Mouse (Mus musculus) neural tube, embryonic 12.5 days (tissue): Measurements from ENCODE around the gene Nhs. TPM values are rescaled to one million over a fixed set of nuclear protein-coding genes. Genes with fewer than 3 reads are reported as not detected.

Experiments
- ATAC-seq: fragments of 200-750 bp; cut with Nextera tagmentation; 2 replicates; pipeline ENCODE4 v1.8.0; 2017; ENCODE audit warnings: low read depth, mild to moderate bottlenecking, moderate TSS enrichment, moderate library complexity; ENCODE audit not compliant: low FRiP score
- H3K27ac ChIP-seq: fragments of 300-500 bp; sonication (generic); 2 replicates; pipeline ENCODE4 v1.5.1; 2016
- H3K27me3 ChIP-seq: fragments of 300-500 bp; sonication (generic); replicated peaks from 2 replicates; pipeline ENCODE4 v1.6.1; 2016; ENCODE audit warnings: mild to moderate bottlenecking
- H3K36me3 ChIP-seq: fragments of 300-500 bp; sonication (generic); 2 replicates; pipeline ENCODE4 v1.6.1; 2016; ENCODE audit warnings: mild to moderate bottlenecking
- H3K4me1 ChIP-seq: fragments of 300-500 bp; sonication (generic); 2 replicates; pipeline ENCODE4 v1.6.1; 2016
- H3K4me2 ChIP-seq: fragments of 300-500 bp; sonication (generic); replicated peaks from 2 replicates; pipeline ENCODE4 v1.6.1; 2016; ENCODE audit warnings: mild to moderate bottlenecking
- H3K4me3 ChIP-seq: fragments of 300-500 bp; sonication (generic); 2 replicates; pipeline ENCODE4 v1.5.1; 2016
- H3K9ac ChIP-seq: fragments of 300-500 bp; sonication (generic); 2 replicates; pipeline ENCODE4 v1.6.1; 2016; ENCODE audit warnings: mild to moderate bottlenecking
- H3K9me3 ChIP-seq: fragments of 300-500 bp; sonication (generic); 2 replicates; pipeline ENCODE4 v1.6.1; 2016; ENCODE audit warnings: mild to moderate bottlenecking
- WGBS: fragments of 180-500 bp; shearing (Covaris S2); methylation state at CpG from one replicate; pipeline ENCODE4 v1.1.7; 2016; 5-methylcytosine and 5-hydroxymethylcytosine counted together
- polyA plus RNA-seq: library from polyadenylated mRNA; unstranded; fragments of >200 nt; fragmentation: Nextera tagmentation; extraction: Ambion mirVana; gene quantifications from 2 replicates; pipeline ENCODE4 v1.2.1, GENCODE M21; 2016

Gene Nhs
- polyA plus RNA-seq, 1 experiment from 2014 or later = 2.1 TPM

GRCm38 (mm10) chrX:161922655-161923054 is 236.9 kb downstream of the Nhs start:
- WGBS = 92% methylated on average over 2 of the region's 2 CpGs
- H3K27me3 ChIP-seq = 0 out of 2 replicates have a peak, but pooled peaks cover 8% of the 10 kb centered on the region
- ATAC-seq = no peak
- H3K9ac ChIP-seq = no peak overlapping the region
- no peaks in the 10 kb centered on the region for H3K36me3 ChIP-seq
- H3K4me3 ChIP-seq = no peak overlapping the region
- H3K4me1 ChIP-seq = no peaks in the 10 kb centered on the region
- no peak overlapping the region for H3K27ac ChIP-seq
- H3K9me3 ChIP-seq = no peaks in the 10 kb centered on the region
- H3K4me2 ChIP-seq = no peak overlapping the region

- Histone ChIP-seq H3K4me3 (no peak overlapping the region), H3K4me1 (no peaks in the 10 kb centered on the region), H3K27me3 (0 out of 2 replicates have a peak, but pooled peaks cover 6% of the 10 kb centered on the region), H3K9ac (no peak overlapping the region), H3K36me3 (no peaks in the 10 kb centered on the region), H3K9me3 (no peaks in the 10 kb centered on the region), H3K27ac (no peak overlapping the region), H3K4me2 (no peak overlapping the region)
- ATAC-seq = no peak
- WGBS = 63% methylated on average over 1 of the region's 1 CpGs
Measured at GRCm38 (mm10) chrX:161921581-161921980, 237.9 kb downstream of the Nhs start.

- peaks cover 31% of the 10 kb centered on the region for H3K27me3 ChIP-seq
- no peak overlapping the region for H3K9ac ChIP-seq
- H3K36me3 ChIP-seq = no peaks in the 10 kb centered on the region
- no peaks in the 10 kb centered on the region for H3K9me3 ChIP-seq
- H3K27ac ChIP-seq = no peak overlapping the region
- H3K4me2 ChIP-seq = no peak overlapping the region
- H3K4me3 ChIP-seq = no peak overlapping the region
- no peak for ATAC-seq
- no peaks in the 10 kb centered on the region for H3K4me1 ChIP-seq
- 65% methylated on average over 4 of the region's 4 CpGs for WGBS
Measured at GRCm38 (mm10) chrX:161909963-161910362, 249.6 kb downstream of the Nhs start.

GRCm38 (mm10) chrX:161908652-161909403 is 250.7 kb downstream of the Nhs start:
- peak; percentile 80 for ATAC-seq
- no peaks in the 10 kb centered on the region for H3K9me3 ChIP-seq
- H3K4me3 ChIP-seq = peak overlapping the region; percentile 40
- no peaks in the 10 kb centered on the region for H3K36me3 ChIP-seq
- WGBS = 23% methylated on average over 48 of the region's 48 CpGs
- H3K9ac ChIP-seq = 0 out of 2 replicates have a peak overlapping the region, but pooled peaks have one; percentile 47
- H3K27ac ChIP-seq = no peak overlapping the region
- H3K4me1 ChIP-seq = no peaks in the 10 kb centered on the region
- peak overlapping the region; percentile 74 for H3K4me2 ChIP-seq
- peaks cover 31% of the 10 kb centered on the region for H3K27me3 ChIP-seq

GRCm38 (mm10) chrX:161907595-161908592 is 251.6 kb downstream of the Nhs start:
- Histone ChIP-seq H3K9ac (peak overlapping the region; percentile 47), H3K4me3 (peak overlapping the region; percentile 40), H3K27me3 (peaks cover 31% of the 10 kb centered on the region), H3K4me1 (no peaks in the 10 kb centered on the region), H3K4me2 (peak overlapping the region; percentile 74), H3K9me3 (no peaks in the 10 kb centered on the region), H3K27ac (no peak overlapping the region), H3K36me3 (no peaks in the 10 kb centered on the region)
- WGBS = 16% methylated on average over 53 of the region's 53 CpGs
- ATAC-seq = peak; percentile 68

- no peaks in the 10 kb centered on the region for H3K36me3 ChIP-seq
- H3K4me3 ChIP-seq = no peak overlapping the region
- 74% methylated on average over 2 of the region's 2 CpGs for WGBS
- H3K4me1 ChIP-seq = no peaks in the 10 kb centered on the region
- no peak overlapping the region for H3K9ac ChIP-seq
- no peaks in the 10 kb centered on the region for H3K9me3 ChIP-seq
- H3K4me2 ChIP-seq = no peak overlapping the region
- H3K27me3 ChIP-seq = no peaks in the 10 kb centered on the region; the same call in 1 of the 2 replicates
- ATAC-seq = no peak
- no peak overlapping the region for H3K27ac ChIP-seq
Measured at GRCm38 (mm10) chrX:161894442-161894841, 265.1 kb downstream of the Nhs start.

- Histone ChIP-seq H3K4me3 (no peak overlapping the region), H3K4me1 (no peaks in the 10 kb centered on the region), H3K9ac (no peak overlapping the region), H3K36me3 (no peaks in the 10 kb centered on the region), H3K4me2 (no peak overlapping the region), H3K9me3 (no peaks in the 10 kb centered on the region), H3K27me3 (no peaks in the 10 kb centered on the region), H3K27ac (no peak overlapping the region)
- WGBS = 89% methylated on average over 3 of the region's 3 CpGs
- ATAC-seq = no peak
Measured at GRCm38 (mm10) chrX:161883661-161884060, 275.9 kb downstream of the Nhs start.

- no peaks in the 10 kb centered on the region for H3K4me1 ChIP-seq
- H3K27ac ChIP-seq = no peak overlapping the region
- H3K9me3 ChIP-seq = no peaks in the 10 kb centered on the region
- WGBS = 57% methylated on average over 1 of the region's 1 CpGs
- H3K4me3 ChIP-seq = no peak overlapping the region
- H3K9ac ChIP-seq = no peak overlapping the region
- ATAC-seq = no peak
- no peaks in the 10 kb centered on the region for H3K36me3 ChIP-seq
- no peak overlapping the region for H3K4me2 ChIP-seq
- H3K27me3 ChIP-seq = no peaks in the 10 kb centered on the region
Measured at GRCm38 (mm10) chrX:161877123-161877522, 282.4 kb downstream of the Nhs start.

- Histone ChIP-seq H3K4me1 (no peaks in the 10 kb centered on the region), H3K36me3 (no peaks in the 10 kb centered on the region), H3K4me3 (no peak overlapping the region), H3K27me3 (no peaks in the 10 kb centered on the region), H3K9me3 (no peaks in the 10 kb centered on the region), H3K9ac (no peak overlapping the region), H3K4me2 (no peak overlapping the region), H3K27ac (no peak overlapping the region)
- ATAC-seq = no peak
Measured at GRCm38 (mm10) chrX:161873511-161873910, 286.0 kb downstream of the Nhs start.

GRCm38 (mm10) chrX:161871306-161871705 is 288.2 kb downstream of the Nhs start:
- Histone ChIP-seq H3K4me1 (no peaks in the 10 kb centered on the region), H3K27ac (no peak overlapping the region), H3K9me3 (no peaks in the 10 kb centered on the region), H3K36me3 (no peaks in the 10 kb centered on the region), H3K4me2 (no peak overlapping the region), H3K9ac (no peak overlapping the region), H3K27me3 (no peaks in the 10 kb centered on the region), H3K4me3 (no peak overlapping the region)
- no peak for ATAC-seq
- 89% methylated on average over 7 of the region's 7 CpGs for WGBS

GRCm38 (mm10) chrX:161855630-161856029 is 303.9 kb downstream of the Nhs start:
- WGBS = 89% methylated on average over 2 of the region's 2 CpGs
- no peak for ATAC-seq
- H3K27me3 ChIP-seq = 0 out of 2 replicates have a peak, but pooled peaks cover 3% of the 10 kb centered on the region

GRCm38 (mm10) chrX:161853626-161854312 is 305.8 kb downstream of the Nhs start:
- Histone ChIP-seq H3K9me3 (no peaks in the 10 kb centered on the region), H3K4me2 (no peak overlapping the region), H3K4me1 (no peaks in the 10 kb centered on the region), H3K4me3 (no peak overlapping the region), H3K36me3 (no peaks in the 10 kb centered on the region), H3K9ac (no peak overlapping the region), H3K27ac (no peak overlapping the region), H3K27me3 (0 out of 2 replicates have a peak, but pooled peaks cover 3% of the 10 kb centered on the region)
- ATAC-seq = no peak
- WGBS = 76% methylated on average over 4 of the region's 4 CpGs

More at GRCm38 (mm10) chrX:161855630-161856029, 303.9 kb downstream of the Nhs start:
- Histone ChIP-seq H3K4me2 (no peak overlapping the region), H3K36me3 (no peaks in the 10 kb centered on the region), H3K27ac (no peak overlapping the region), H3K9me3 (no peaks in the 10 kb centered on the region), H3K4me1 (no peaks in the 10 kb centered on the region), H3K9ac (no peak overlapping the region), H3K4me3 (no peak overlapping the region)
